Mouse (Mus musculus) spleen, adult 2 months (tissue): ENCODE results near the gene Fgf22. TPM values are rescaled to one million over a fixed set of nuclear protein-coding genes. Genes with fewer than 3 reads are reported as not detected.

Experiments used
- DNase-seq, 2 experiments: peaks; one replicate each; pipeline versions ENCODE4 v3.0.0 to v3.0.0-alpha.2; 2012 to 2021; ENCODE audit warnings: low spot score in 2 of 2, low read depth in 1 of 2
- H3K27ac ChIP-seq: fragments of 200-500 bp; 2 replicates; pipeline ENCODE4 v1.5.1; 2012; ENCODE audit warnings: low read length, inconsistent platforms; ENCODE audit not compliant: insufficient read depth
- H3K27me3 ChIP-seq: fragments of 200-500 bp; 2 replicates; pipeline ENCODE4 v1.6.1; 2012; ENCODE audit warnings: mild to moderate bottlenecking, moderate library complexity, low read length, inconsistent platforms; ENCODE audit not compliant: control insufficient read depth, insufficient read depth
- H3K36me3 ChIP-seq: fragments of 200-500 bp; 2 replicates; pipeline ENCODE4 v1.6.1; 2012; ENCODE audit warnings: mild to moderate bottlenecking, low read length, inconsistent platforms; ENCODE audit not compliant: control insufficient read depth, insufficient read depth
- H3K4me1 ChIP-seq: fragments of 200-500 bp; 2 replicates; pipeline ENCODE4 v1.6.1; 2011; ENCODE audit warnings: inconsistent platforms; ENCODE audit not compliant: control insufficient read depth, insufficient read depth, insufficient read length
- H3K4me3 ChIP-seq: fragments of 200-500 bp; 2 replicates; pipeline ENCODE4 v1.5.1; 2011; ENCODE audit warnings: mild to moderate bottlenecking, inconsistent platforms; ENCODE audit not compliant: insufficient read depth, insufficient read length; ENCODE audit errors: extremely low read depth
- CTCF ChIP-seq: fragments of 200-500 bp; IDR thresholded peaks from 2 replicates; pipeline ENCODE4 v1.5.1; 2011; ENCODE audit warnings: mild to moderate bottlenecking, inconsistent platforms; ENCODE audit not compliant: insufficient read depth, insufficient read length, insufficient replicate concordance; ENCODE audit errors: extremely low read depth
- POLR2A ChIP-seq: fragments of 200-500 bp; IDR thresholded peaks from 2 replicates; pipeline ENCODE4 v1.6.1; 2011; ENCODE audit warnings: low read depth, low read length, inconsistent platforms
- WGBS: fragments of 180-500 bp; shearing (Covaris S2); methylation state at CpG from one replicate; pipeline ENCODE4 v1.1.7; 2018; 5-methylcytosine and 5-hydroxymethylcytosine counted together
- polyA plus RNA-seq: library from polyadenylated mRNA; depleted of rRNA; stranded (reverse); fragments of >200 nt; gene quantifications from 2 replicates; pipeline ENCODE4 v1.2.3, GENCODE M21; 2012

Gene Fgf22
- polyA plus RNA-seq, 1 experiment = not detected

- H3K27me3 ChIP-seq = peaks cover 17% of the 10 kb centered on the region
- H3K27ac ChIP-seq = no peak overlapping the region
- whole genome bisulfite sequencing = 7% methylated on average over 43 of the region's 43 CpGs
- no peaks in the 10 kb centered on the region for H3K36me3 ChIP-seq
- no peak overlapping the region for H3K4me3 ChIP-seq
- peaks cover 7% of the 10 kb centered on the region; the same call in 1 of the 2 replicates for H3K4me1 ChIP-seq
- DNase-seq = peak in 1 of 2 experiments; percentile 27
- TF ChIP-seq CTCF = no peak
- no peak for TF ChIP-seq POLR2A
These were observed 37.1 kb upstream of the Fgf22 start for GRCm38 (mm10) chr10:79717640-79718357.

- 78% methylated on average over 5 of the region's 5 CpGs for WGBS
- Histone ChIP-seq H3K27ac (no peak overlapping the region), H3K4me3 (no peak overlapping the region), H3K4me1 (peaks cover 7% of the 10 kb centered on the region; the same call in 1 of the 2 replicates), H3K36me3 (no peaks in the 10 kb centered on the region), H3K27me3 (peaks cover 17% of the 10 kb centered on the region)
- DNase-seq = no peak
- TF ChIP-seq POLR2A (no peak), CTCF (no peak)
These were observed 33.8 kb upstream of the Fgf22 start for GRCm38 (mm10) chr10:79721089-79721488.

GRCm38 (mm10) chr10:79723047-79723446, 31.8 kb upstream of the Fgf22 start:
- H3K4me1 ChIP-seq = no peaks in the 10 kb centered on the region
- H3K27ac ChIP-seq = no peak overlapping the region
- no peak overlapping the region for H3K4me3 ChIP-seq
- WGBS = 70% methylated on average over 6 of the region's 6 CpGs
- DNase-seq = no peak
- TF ChIP-seq POLR2A = no peak
- no peak for TF ChIP-seq CTCF
- H3K36me3 ChIP-seq = no peaks in the 10 kb centered on the region
- 0 out of 2 replicates have a peak, but pooled peaks cover 2% of the 10 kb centered on the region for H3K27me3 ChIP-seq

- Histone ChIP-seq H3K4me3 (no peak overlapping the region), H3K27ac (no peak overlapping the region), H3K4me1 (no peaks in the 10 kb centered on the region), H3K36me3 (no peaks in the 10 kb centered on the region), H3K27me3 (0 out of 2 replicates have a peak, but pooled peaks cover 2% of the 10 kb centered on the region)
- DNase-seq = no peak
- 73% methylated on average over 7 of the region's 7 CpGs for WGBS
- TF ChIP-seq CTCF (no peak), POLR2A (no peak)
These were observed 31.2 kb upstream of the Fgf22 start for GRCm38 (mm10) chr10:79723692-79724091.

GRCm38 (mm10) chr10:79726090-79726489, 28.8 kb upstream of the Fgf22 start:
- Histone ChIP-seq H3K4me3 (no peak overlapping the region), H3K27me3 (no peaks in the 10 kb centered on the region), H3K27ac (no peak overlapping the region), H3K4me1 (no peaks in the 10 kb centered on the region), H3K36me3 (no peaks in the 10 kb centered on the region)
- WGBS = 37% methylated on average over 11 of the region's 11 CpGs
- no peak for TF ChIP-seq POLR2A
- peak; percentile 67; the same call in 1 of the 2 replicates for TF ChIP-seq CTCF
- DNase-seq = peak in 1 of 2 experiments; percentile 27

- Histone ChIP-seq H3K27me3 (no peaks in the 10 kb centered on the region), H3K36me3 (no peaks in the 10 kb centered on the region), H3K4me1 (no peaks in the 10 kb centered on the region), H3K4me3 (no peak overlapping the region), H3K27ac (no peak overlapping the region)
- WGBS = 63% methylated on average over 28 of the region's 28 CpGs
- TF ChIP-seq CTCF (no peak), POLR2A (no peak)
- DNase-seq = no peak
These were observed 26.3 kb upstream of the Fgf22 start for GRCm38 (mm10) chr10:79728323-79729249.
